Mouse (Mus musculus) brain, embryonic 14.5 days (tissue): ENCODE measurements around the gene Pax5.

Experiments used
- CTCF ChIP-seq: fragments of 200-500 bp; IDR thresholded peaks from 2 replicates; pipeline ENCODE4 v1.5.1; 2012; ENCODE audit warnings: inconsistent platforms, mild to moderate bottlenecking, moderate library complexity, borderline replicate concordance; ENCODE audit not compliant: insufficient read depth, insufficient read length; ENCODE audit errors: extremely low read depth
- POLR2A ChIP-seq: fragments of 200-500 bp; IDR thresholded peaks from 2 replicates; pipeline ENCODE4 v1.6.1; 2012; ENCODE audit warnings: mild to moderate bottlenecking, inconsistent platforms, borderline replicate concordance; ENCODE audit not compliant: poor library complexity, insufficient read depth, insufficient read length, severe bottlenecking; ENCODE audit errors: extremely low read depth

GRCm38 (mm10) chr4:44614066-44614667 lies 96.1 kb downstream of the Pax5 start:
- TF ChIP-seq CTCF = no peak
- TF ChIP-seq POLR2A = no peak
